Mouse (Mus musculus) cerebellum, adult 2 months (tissue): ENCODE measurements around the gene Klf13.

ENCODE experiments used
- CTCF ChIP-seq: fragments of 200-500 bp; IDR thresholded peaks from 2 replicates; pipeline ENCODE4 v1.5.1; 2011; ENCODE audit warnings: low read depth, mild to moderate bottlenecking, control low read depth, low read length, moderate library complexity, borderline replicate concordance; ENCODE audit not compliant: insufficient read depth
- POLR2A ChIP-seq: fragments of 200-500 bp; IDR thresholded peaks from 2 replicates; pipeline ENCODE4 v1.6.1; 2011; ENCODE audit warnings: low read length, control low read depth, borderline replicate concordance; ENCODE audit not compliant: insufficient read depth

DNA sequence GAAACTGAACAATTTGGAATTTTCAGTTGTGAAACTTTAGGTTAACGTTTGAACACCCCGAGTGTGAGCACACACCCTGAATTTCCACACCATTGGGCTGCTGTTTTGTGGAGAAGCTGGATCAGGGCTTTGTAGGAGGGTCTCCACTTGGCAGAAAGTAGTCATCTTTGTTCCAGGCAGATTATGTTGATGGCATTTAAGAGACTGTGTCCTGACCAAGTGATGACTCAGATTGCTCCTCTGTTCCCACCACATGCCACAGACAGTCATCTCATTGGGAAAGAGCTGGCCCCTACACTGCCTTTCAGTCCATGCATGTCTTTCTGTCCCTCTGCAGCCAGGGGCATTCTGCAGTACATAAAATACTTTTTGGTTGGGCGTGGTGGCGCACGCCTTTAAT, 1.6 kb upstream of the Klf13 start:
- no peak for TF ChIP-seq CTCF
- no peak for TF ChIP-seq POLR2A
